30 mouse cellular contexts compared by ENCODE assay signal in the genomic region with DNA sequence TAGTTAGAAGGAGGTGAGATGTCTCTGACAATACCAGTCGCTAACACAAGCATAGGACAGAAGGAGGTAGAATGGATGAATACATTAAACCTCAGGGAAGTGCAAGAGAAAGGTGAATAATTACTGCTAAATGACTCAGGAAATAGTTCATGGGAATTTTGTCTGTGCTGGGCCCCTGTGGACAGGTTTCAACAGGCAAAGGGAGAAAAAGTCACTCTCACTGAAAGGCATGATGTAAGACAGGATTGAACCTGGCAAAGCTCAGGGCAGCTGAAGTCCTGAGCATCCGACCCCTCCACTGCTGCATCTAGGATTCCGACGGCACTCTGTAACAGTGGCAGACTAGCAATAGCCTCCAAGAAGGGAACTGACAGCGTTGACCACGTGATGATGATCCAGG. TPM values are rescaled to one million over a fixed set of nuclear protein-coding genes. Genes with fewer than 3 reads are reported as not detected.
A peak's percentile ranks its signal among the peaks of the same experiment; 100 is the strongest.
DNase-seq lines count a peak whose midpoint lies in the region; ATAC-seq and TF ChIP-seq lines count a peak whose summit lies in the region.
"Had no signal": no experiment of that assay in that cellular context is flagged by ENCODE, and none has a peak within 500 bp of the region (broad histone marks: within the 10 kb centered on the region; RNA-seq: fewer than 3 reads in every experiment).

No protein-coding gene starts in this region.

- DNase-seq in limb, embryonic 10.5 days (ENCODE audit: low spot score) = no peak
- DNase-seq in fat pad, adult 2 months (ENCODE audit: extremely low read depth, low read depth, low spot score) = peak; percentile 51
- peak; percentile 58 for DNase-seq in gonadal fat pad, adult 2 months (ENCODE audit: low read depth)
- DNase-seq in stomach, postnatal 0 days (ENCODE audit: low spot score) = no peak
- no peak for DNase-seq in adrenal gland, adult 2 months
- DNase-seq: adrenal gland, postnatal 10 days; adrenal gland, postnatal 36 days; cerebellum, adult 18-20 months; cerebellum, adult 9-10 months; cerebellum, postnatal 14 days; gastrocnemius, postnatal 10 days; gastrocnemius, postnatal 36 days; heart, adult 11 months; heart, postnatal 14 days; heart, postnatal 4 days had no signal

- H3K9ac ChIP-seq in limb, embryonic 15.5 days = no peak overlapping the region
- no peak overlapping the region for H3K9ac ChIP-seq in stomach, postnatal 0 days (ENCODE audit: low read length)
- H3K9ac ChIP-seq: embryonic facial prominence, embryonic 12.5 days; forebrain, embryonic 13.5 days; heart, embryonic 13.5 days; hindbrain, embryonic 14.5 days had no signal

- no peaks in the 10 kb centered on the region for H3K4me1 ChIP-seq in limb, embryonic 15.5 days
- H3K4me1 ChIP-seq in limb, embryonic 10.5 days = no peaks in the 10 kb centered on the region
- H3K4me1 ChIP-seq in stomach, postnatal 0 days (replicated peaks; ENCODE audit: control insufficient read depth, insufficient read depth) = no peaks in the 10 kb centered on the region
- H3K4me1 ChIP-seq: embryonic facial prominence, embryonic 12.5 days; forebrain, embryonic 10.5 days; forebrain, embryonic 13.5 days had no signal

- no peak overlapping the region for H3K4me3 ChIP-seq in limb, embryonic 15.5 days
- H3K4me3 ChIP-seq in limb, embryonic 10.5 days = no peak overlapping the region
- no peak overlapping the region for H3K4me3 ChIP-seq in stomach, postnatal 0 days (ENCODE audit: low read depth, low read length)
- H3K4me3 ChIP-seq: embryonic facial prominence, embryonic 12.5 days; erythroblast, embryonic 14.5 days; forebrain, embryonic 10.5 days; forebrain, embryonic 13.5 days; heart, embryonic 13.5 days had no signal

- 57% methylated on average over 6 of the region's 6 CpGs for WGBS in limb, embryonic 15.5 days
- 73% methylated on average over 6 of the region's 6 CpGs for WGBS in limb, embryonic 10.5 days
- WGBS in stomach, postnatal 0 days = 59% methylated on average over 6 of the region's 6 CpGs

- no peaks in the 10 kb centered on the region for H3K9me3 ChIP-seq in limb, embryonic 15.5 days
- H3K9me3 ChIP-seq in limb, embryonic 10.5 days (replicated peaks) = no peaks in the 10 kb centered on the region
- no peaks in the 10 kb centered on the region for H3K9me3 ChIP-seq in stomach, postnatal 0 days (ENCODE audit: control insufficient read depth, low read length)
- H3K9me3 ChIP-seq: forebrain, embryonic 13.5 days had no signal

- ATAC-seq in limb, embryonic 15.5 days (ENCODE audit: insufficient number of reproducible peaks, low FRiP score, low TSS enrichment, low read depth) = no peak
- ATAC-seq in stomach, postnatal 0 days (ENCODE audit: low FRiP score, low TSS enrichment) = no peak
- ATAC-seq: activated CD4-positive, CD25-positive, alpha-beta regulatory T cell, adult 4 months; CD4-positive, CD25-positive, alpha-beta regulatory T cell, adult 4 months; forebrain, embryonic 13.5 days; forebrain, embryonic 16.5 days; hindbrain, postnatal 0 days; inflammation-experienced regulatory T-cells, adult 6 months had no signal

- peak overlapping the region; percentile 33 for H3K27ac ChIP-seq in limb, embryonic 15.5 days
- no peak overlapping the region for H3K27ac ChIP-seq in limb, embryonic 10.5 days
- peak overlapping the region; percentile 80 for H3K27ac ChIP-seq in stomach, postnatal 0 days (replicated peaks)
- H3K27ac ChIP-seq: embryonic facial prominence, embryonic 12.5 days; forebrain, embryonic 10.5 days; forebrain, embryonic 13.5 days; heart, embryonic 13.5 days; hindbrain, embryonic 14.5 days; hindbrain, postnatal 0 days had no signal

- no peak overlapping the region for H3K4me2 ChIP-seq in limb, embryonic 15.5 days
- no peak overlapping the region for H3K4me2 ChIP-seq in stomach, postnatal 0 days (replicated peaks; ENCODE audit: low read depth)
- H3K4me2 ChIP-seq: embryonic facial prominence, embryonic 12.5 days; forebrain, embryonic 13.5 days; heart, embryonic 13.5 days; hindbrain, embryonic 14.5 days had no signal

- no peaks in the 10 kb centered on the region; the same call in 1 of the 2 replicates for H3K27me3 ChIP-seq in limb, embryonic 15.5 days
- no peaks in the 10 kb centered on the region for H3K27me3 ChIP-seq in limb, embryonic 10.5 days (ENCODE audit: low read depth, poor library complexity, severe bottlenecking)
- H3K27me3 ChIP-seq in stomach, postnatal 0 days (ENCODE audit: control insufficient read depth, insufficient read depth, low read length) = no peaks in the 10 kb centered on the region
- H3K27me3 ChIP-seq: embryonic facial prominence, embryonic 12.5 days; forebrain, embryonic 13.5 days; heart, embryonic 13.5 days had no signal

- TF ChIP-seq CTCF in stomach, postnatal 0 days (IDR thresholded peaks at IDR 0.05; ENCODE audit: low read depth) = no peak

- no peaks in the 10 kb centered on the region for H3K36me3 ChIP-seq in limb, embryonic 15.5 days
- H3K36me3 ChIP-seq in limb, embryonic 10.5 days = no peaks in the 10 kb centered on the region
- no peaks in the 10 kb centered on the region for H3K36me3 ChIP-seq in stomach, postnatal 0 days (ENCODE audit: control insufficient read depth, insufficient read depth, low read length)
- H3K36me3 ChIP-seq: embryonic facial prominence, embryonic 12.5 days; forebrain, embryonic 10.5 days; heart, embryonic 13.5 days had no signal

- no peak for TF ChIP-seq EP300 in stomach, postnatal 0 days (optimal IDR thresholded peaks at IDR 0.05)

RNA-seq across cellular contexts. Expression of gene Nhlh2, which starts 28.7 kb away (rescaled TPM):
- polyA plus RNA-seq in limb, embryonic 15.5 days (2015; fragmentation: Nextera tagmentation; extraction: Ambion mirVana) = 0.05 TPM in 1 of 2 replicates, not detected in the other
- polyA plus RNA-seq in limb, embryonic 10.5 days (2016; fragmentation: Nextera tagmentation; extraction: Ambion mirVana) = 0.13 and 0.14 TPM in 2 replicates
- polyA plus RNA-seq in gonadal fat pad, adult 2 months (2012; rRNA removed) = not detected in 2 replicates
- polyA plus RNA-seq in stomach, postnatal 0 days (2015; fragmentation: Nextera tagmentation; extraction: Ambion mirVana) = not detected in 2 replicates
- not detected for total RNA-seq in adrenal gland, adult 2 months (2021)
- polyA plus RNA-seq in adrenal gland, adult 2 months (2012; rRNA removed) = not detected in 2 replicates
- total RNA-seq: adrenal gland, postnatal 36 days; gastrocnemius, adult 18-20 months; gastrocnemius, postnatal 10 days; gastrocnemius, postnatal 36 days; heart, postnatal 14 days; heart, postnatal 4 days; MEL had no signal
- polyA plus RNA-seq: activated CD4-positive, CD25-positive, alpha-beta regulatory T cell, adult 4 months; CD4-positive, CD25-positive, alpha-beta regulatory T cell, adult 4 months; erythroblast, embryonic 14.5 days; heart, embryonic 13.5 days; heart, embryonic 16.5 days; inflammation-experienced regulatory T-cells, adult 6 months had no signal

RNA-seq across cellular contexts. Expression of gene Casq2, which starts 47.6 kb away (rescaled TPM):
- 44.6 and 135 TPM in 2 replicates for polyA plus RNA-seq in limb, embryonic 15.5 days (2015; fragmentation: Nextera tagmentation; extraction: Ambion mirVana)
- 0.08 and 0.28 TPM in 2 replicates for polyA plus RNA-seq in limb, embryonic 10.5 days (2016; fragmentation: Nextera tagmentation; extraction: Ambion mirVana)
- polyA plus RNA-seq in gonadal fat pad, adult 2 months (2012; rRNA removed) = 7.8 and 8.1 TPM in 2 replicates
- polyA plus RNA-seq in stomach, postnatal 0 days (2015; fragmentation: Nextera tagmentation; extraction: Ambion mirVana) = 2.5 and 2.6 TPM in 2 replicates
- 1 to 10 TPM; 1.7 to 2.0 TPM for total RNA-seq in adrenal gland, adult 2 months (2021)
- 0.11 and 0.12 TPM in 2 replicates for polyA plus RNA-seq in adrenal gland, adult 2 months (2012; rRNA removed)
- total RNA-seq: MEL had no signal
- polyA plus RNA-seq: activated CD4-positive, CD25-positive, alpha-beta regulatory T cell, adult 4 months; CD4-positive, CD25-positive, alpha-beta regulatory T cell, adult 4 months; erythroblast, embryonic 14.5 days; forebrain, embryonic 10.5 days; inflammation-experienced regulatory T-cells, adult 6 months had no signal

Comparison
In these comparisons a context has a peak if more than half of its experiments do, and no peak if none do; other contexts are left out.
1. DNase-seq: peak in fat pad, adult 2 months (single experiment) and gonadal fat pad, adult 2 months (single experiment); none in limb, embryonic 10.5 days (single experiment), stomach, postnatal 0 days (single experiment) and adrenal gland, adult 2 months (single experiment).